Mouse (Mus musculus): ENCODE results near the gene Zbtb43. TPM values are rescaled to one million over a fixed set of nuclear protein-coding genes. Genes with fewer than 3 reads are reported as not detected.

The Zbtb43 gene
- polyA plus RNA-seq, 1 experiment from 2014 or later, result 18.7 TPM

DNA sequence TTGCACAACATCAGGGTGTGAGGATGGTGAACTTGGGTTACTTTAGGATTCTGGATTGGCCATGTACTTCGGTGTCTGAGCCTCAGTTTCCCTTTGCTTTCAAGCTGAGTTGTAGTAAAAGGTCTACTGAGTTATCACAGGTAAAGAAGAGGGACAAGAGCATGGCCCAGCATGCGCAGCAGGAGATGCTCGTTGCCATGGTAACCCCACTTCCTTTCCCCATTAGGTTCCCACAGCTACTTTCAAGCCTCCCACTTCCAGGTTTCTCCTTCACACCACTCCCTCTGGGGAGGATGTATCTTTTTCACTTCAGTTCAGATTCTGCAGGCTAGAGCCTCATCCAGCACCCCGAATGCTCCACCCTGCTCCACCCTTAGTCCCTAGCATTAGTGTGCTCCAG, 27.5 kb downstream of the Zbtb43 start:
- Histone ChIP-seq H3K4me3 (replicated peaks) (no peak overlapping the region), H3K9ac (replicated peaks) (no peak overlapping the region), H3K27me3 (peaks cover 7% of the 10 kb centered on the region; the same call in 1 of the 2 replicates), H3K4me2 (no peak overlapping the region), H3K9me3 (no peaks in the 10 kb centered on the region), H3K4me1 (replicated peaks) (peaks cover 21% of the 10 kb centered on the region), H3K27ac (no peak overlapping the region), H3K36me3 (no peaks in the 10 kb centered on the region)
- ATAC-seq (ENCODE audit: insufficient number of reproducible peaks, insufficient read depth, low FRiP score, low TSS enrichment, low read depth), result no peak
- 33% methylated on average over 4 of the region's 4 CpGs for WGBS

DNA sequence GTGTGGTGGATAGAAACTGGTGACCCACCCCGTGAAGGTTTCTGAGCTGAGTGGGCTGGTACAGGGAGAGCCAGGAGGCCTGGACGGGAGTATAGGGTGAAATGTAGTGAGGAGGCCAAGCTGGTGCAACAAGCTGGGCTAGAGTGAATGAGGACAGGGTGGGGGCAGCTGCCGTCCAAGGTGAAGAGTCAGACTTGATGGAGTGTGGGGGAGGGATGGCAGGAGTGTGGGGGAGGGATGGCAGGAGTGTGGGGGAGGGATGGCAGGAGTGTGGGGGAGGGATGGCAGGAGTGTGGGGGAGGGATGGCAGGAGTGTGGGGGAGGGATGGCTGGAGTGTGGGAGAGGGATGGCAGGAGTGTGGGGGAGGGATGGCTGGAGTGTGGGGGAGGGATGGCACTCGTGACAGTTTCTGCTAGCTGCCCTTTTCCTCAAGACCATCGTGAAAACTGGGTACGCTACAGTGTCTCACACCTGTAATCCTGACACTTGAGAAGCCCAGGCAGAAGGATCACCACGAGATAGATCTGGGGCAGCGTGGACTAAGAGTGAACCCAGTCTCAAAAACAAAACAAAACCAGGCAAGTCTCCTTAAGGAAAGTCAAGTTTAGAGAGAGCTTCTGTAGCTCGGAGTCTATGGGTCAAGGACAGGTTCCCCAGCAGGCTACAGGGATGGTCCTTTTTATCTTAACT, 28.2 kb downstream of the Zbtb43 start:
- ATAC-seq (ENCODE audit: insufficient number of reproducible peaks, insufficient read depth, low FRiP score, low TSS enrichment, low read depth), result no peak
- no peak overlapping the region for H3K4me3 ChIP-seq (replicated peaks)

GRCm38 (mm10) chr2:33439471-33439881, 28.9 kb downstream of the Zbtb43 start:
- no peak overlapping the region for H3K4me2 ChIP-seq
- H3K27me3 ChIP-seq, result peaks cover 7% of the 10 kb centered on the region; the same call in 1 of the 2 replicates
- H3K9ac ChIP-seq (replicated peaks), result no peak overlapping the region
- WGBS, result 27% methylated on average over 8 of the region's 8 CpGs
- peaks cover 27% of the 10 kb centered on the region for H3K4me1 ChIP-seq (replicated peaks)
- H3K36me3 ChIP-seq, result no peaks in the 10 kb centered on the region
- no peak overlapping the region for H3K27ac ChIP-seq
- no peak overlapping the region for H3K4me3 ChIP-seq (replicated peaks)
- ATAC-seq (ENCODE audit: insufficient number of reproducible peaks, insufficient read depth, low FRiP score, low TSS enrichment, low read depth), result no peak
- no peaks in the 10 kb centered on the region for H3K9me3 ChIP-seq

More for the DNA sequence above, 28.2 kb downstream of the Zbtb43 start:
- no peak overlapping the region for H3K9ac ChIP-seq (replicated peaks)
- WGBS, result 20% methylated on average over 9 of the region's 9 CpGs
- H3K36me3 ChIP-seq, result no peaks in the 10 kb centered on the region
- H3K27me3 ChIP-seq, result peaks cover 7% of the 10 kb centered on the region; the same call in 1 of the 2 replicates
- H3K4me2 ChIP-seq, result no peak overlapping the region
- no peak overlapping the region for H3K27ac ChIP-seq
- peaks cover 27% of the 10 kb centered on the region for H3K4me1 ChIP-seq (replicated peaks)
- H3K9me3 ChIP-seq, result no peaks in the 10 kb centered on the region

- no peak for ATAC-seq (ENCODE audit: insufficient number of reproducible peaks, insufficient read depth, low FRiP score, low TSS enrichment, low read depth)
- no peak overlapping the region for H3K4me3 ChIP-seq (replicated peaks)
- WGBS, result 14% methylated on average over 2 of the region's 2 CpGs
- peaks cover 7% of the 10 kb centered on the region; the same call in 1 of the 2 replicates for H3K27me3 ChIP-seq
- no peaks in the 10 kb centered on the region for H3K36me3 ChIP-seq
- no peak overlapping the region for H3K4me2 ChIP-seq
- H3K4me1 ChIP-seq (replicated peaks), result peaks cover 27% of the 10 kb centered on the region
- H3K9me3 ChIP-seq, result no peaks in the 10 kb centered on the region
- no peak overlapping the region for H3K27ac ChIP-seq
- H3K9ac ChIP-seq (replicated peaks), result no peak overlapping the region
Measured at GRCm38 (mm10) chr2:33438377-33438776, 30.0 kb downstream of the Zbtb43 start.

GRCm38 (mm10) chr2:33437184-33437583, 31.2 kb downstream of the Zbtb43 start:
- H3K36me3 ChIP-seq, result no peaks in the 10 kb centered on the region
- ATAC-seq (ENCODE audit: insufficient number of reproducible peaks, insufficient read depth, low FRiP score, low TSS enrichment, low read depth), result no peak
- no peak overlapping the region for H3K4me3 ChIP-seq (replicated peaks)
- H3K9me3 ChIP-seq, result no peaks in the 10 kb centered on the region
- no peak overlapping the region for H3K27ac ChIP-seq
- peaks cover 7% of the 10 kb centered on the region; the same call in 1 of the 2 replicates for H3K27me3 ChIP-seq
- 51% methylated on average over 11 of the region's 11 CpGs for WGBS
- H3K4me1 ChIP-seq (replicated peaks), result peaks cover 27% of the 10 kb centered on the region
- no peak overlapping the region for H3K9ac ChIP-seq (replicated peaks)
- no peak overlapping the region for H3K4me2 ChIP-seq

DNA sequence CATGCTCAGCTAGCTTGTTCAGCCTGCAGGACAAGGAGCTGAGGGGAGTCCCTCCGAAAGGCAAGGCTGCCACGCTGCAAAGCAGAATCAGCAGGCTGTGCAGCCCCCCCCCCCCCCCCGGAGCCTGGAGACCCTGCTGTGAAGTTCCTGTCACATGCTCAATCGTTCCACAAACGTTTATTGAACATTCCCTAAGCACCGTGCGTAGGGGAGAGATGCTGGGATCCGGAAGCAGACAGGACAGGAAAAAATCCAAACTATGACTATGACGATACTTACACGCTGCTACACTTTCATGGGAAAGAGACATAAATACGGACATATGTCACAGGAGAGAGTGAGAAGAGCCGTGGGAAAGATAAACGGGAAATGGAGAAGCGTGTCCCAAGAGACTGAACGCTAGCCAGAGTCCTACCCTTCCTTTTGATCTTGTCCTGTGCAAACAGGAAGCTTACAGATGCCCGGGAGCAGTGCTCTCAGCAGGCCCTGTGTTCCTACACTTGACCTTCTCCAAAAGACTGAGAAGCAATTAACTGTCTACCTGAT, 32.3 kb downstream of the Zbtb43 start:
- Histone ChIP-seq H3K36me3 (no peaks in the 10 kb centered on the region), H3K4me1 (replicated peaks) (peaks cover 27% of the 10 kb centered on the region), H3K9me3 (no peaks in the 10 kb centered on the region), H3K4me2 (peak overlapping the region; percentile 58), H3K4me3 (replicated peaks) (peak overlapping the region; percentile 24), H3K27ac (no peak overlapping the region), H3K27me3 (peaks cover 7% of the 10 kb centered on the region; the same call in 1 of the 2 replicates), H3K9ac (replicated peaks) (peak overlapping the region; percentile 32; the same call in 1 of the 2 replicates)
- ATAC-seq (ENCODE audit: insufficient number of reproducible peaks, insufficient read depth, low FRiP score, low TSS enrichment, low read depth), result no peak
- 3% methylated on average over 16 of the region's 16 CpGs for WGBS

GRCm38 (mm10) chr2:33435036-33435650, 33.2 kb downstream of the Zbtb43 start:
- peaks cover 23% of the 10 kb centered on the region for H3K4me1 ChIP-seq (replicated peaks)
- H3K4me2 ChIP-seq, result no peak overlapping the region
- H3K9me3 ChIP-seq, result no peaks in the 10 kb centered on the region
- ATAC-seq (ENCODE audit: insufficient number of reproducible peaks, insufficient read depth, low FRiP score, low TSS enrichment, low read depth), result no peak
- H3K36me3 ChIP-seq, result no peaks in the 10 kb centered on the region
- no peak overlapping the region for H3K9ac ChIP-seq (replicated peaks)
- H3K27me3 ChIP-seq, result peaks cover 7% of the 10 kb centered on the region; the same call in 1 of the 2 replicates
- 44% methylated on average over 8 of the region's 8 CpGs for WGBS
- no peak overlapping the region for H3K27ac ChIP-seq
- no peak overlapping the region for H3K4me3 ChIP-seq (replicated peaks)

GRCm38 (mm10) chr2:33432877-33433276, 35.5 kb downstream of the Zbtb43 start:
- Histone ChIP-seq H3K4me3 (replicated peaks) (no peak overlapping the region), H3K4me2 (no peak overlapping the region), H3K9ac (replicated peaks) (no peak overlapping the region), H3K27me3 (peaks cover 7% of the 10 kb centered on the region; the same call in 1 of the 2 replicates), H3K27ac (no peak overlapping the region), H3K4me1 (replicated peaks) (peaks cover 35% of the 10 kb centered on the region), H3K9me3 (no peaks in the 10 kb centered on the region), H3K36me3 (peaks cover 1% of the 10 kb centered on the region; the same call in 1 of the 2 replicates)
- WGBS, result 53% methylated on average over 5 of the region's 5 CpGs
- ATAC-seq (ENCODE audit: insufficient number of reproducible peaks, insufficient read depth, low FRiP score, low TSS enrichment, low read depth), result no peak

- WGBS, result under 1% methylated on average over 94 of the region's 102 CpGs
- peak; percentile 52 for ATAC-seq (ENCODE audit: insufficient number of reproducible peaks, insufficient read depth, low FRiP score, low TSS enrichment, low read depth)
- peaks cover 28% of the 10 kb centered on the region for H3K4me1 ChIP-seq (replicated peaks)
Measured at GRCm38 (mm10) chr2:33430771-33431699, 37.3 kb downstream of the Zbtb43 start, which contains the start of gene Zbtb34. Gene Zbtb34 (minus strand): TSS chr2:33431324.

DNA sequence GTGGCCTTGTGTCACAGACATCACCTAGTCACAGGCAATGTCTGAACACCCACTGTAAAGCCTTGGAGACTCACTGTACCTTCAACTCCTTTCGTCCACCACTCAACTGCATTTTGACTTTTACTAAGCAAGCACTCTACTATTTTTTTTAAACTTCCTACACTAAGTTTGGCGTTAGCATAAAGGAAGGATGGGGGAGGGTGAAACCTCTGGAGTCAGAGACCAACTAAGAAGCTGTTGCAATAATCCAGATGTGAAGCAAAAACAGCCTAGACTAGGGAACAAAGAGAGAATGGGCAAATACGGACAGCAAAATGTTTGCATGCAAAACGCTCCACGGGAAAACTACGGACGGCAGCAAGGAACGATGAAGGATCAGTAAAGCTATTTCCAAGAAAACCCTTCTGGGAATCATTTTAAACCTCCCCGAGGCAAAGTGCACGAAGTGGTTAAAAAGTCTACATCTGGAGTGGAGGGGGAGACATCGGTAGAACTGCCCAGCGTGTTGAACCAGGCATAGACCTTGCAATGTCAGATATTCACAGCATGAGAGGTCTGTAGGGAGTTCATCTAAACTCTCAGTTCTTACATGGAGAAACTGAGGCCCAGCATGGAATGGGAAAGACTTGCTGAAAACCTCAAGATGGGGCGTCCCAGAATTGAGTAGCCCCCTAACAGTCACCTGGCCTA, 38.1 kb downstream of the Zbtb43 start:
- WGBS, result 8% methylated on average over 13 of the region's 13 CpGs
- H3K4me3 ChIP-seq (replicated peaks), result peak overlapping the region; percentile 100
- peak overlapping the region; percentile 88 for H3K4me2 ChIP-seq
- no peaks in the 10 kb centered on the region for H3K9me3 ChIP-seq
- H3K4me1 ChIP-seq (replicated peaks), result peaks cover 20% of the 10 kb centered on the region
- 0 out of 2 replicates have a peak, but pooled peaks have one; percentile 8 for ATAC-seq (ENCODE audit: insufficient number of reproducible peaks, insufficient read depth, low FRiP score, low TSS enrichment, low read depth)
- peaks cover 15% of the 10 kb centered on the region for H3K36me3 ChIP-seq
- peak overlapping the region; percentile 92 for H3K9ac ChIP-seq (replicated peaks)
- H3K27ac ChIP-seq, result peak overlapping the region; percentile 70
- H3K27me3 ChIP-seq, result no peaks in the 10 kb centered on the region

More at GRCm38 (mm10) chr2:33430771-33431699, 37.3 kb downstream of the Zbtb43 start, which contains the start of gene Zbtb34:
- Histone ChIP-seq H3K4me2 (peak within 1 kb of the TSS; percentile 88), H3K27me3 (no peaks in the 10 kb centered on the region), H3K36me3 (peaks cover 12% of the 10 kb centered on the region), H3K27ac (peak within 1 kb of the TSS; percentile 70), H3K4me3 (replicated peaks) (peak within 1 kb of the TSS; percentile 100), H3K9ac (replicated peaks) (peak within 1 kb of the TSS; percentile 92), H3K9me3 (no peaks in the 10 kb centered on the region)
